Mouse (Mus musculus): ENCODE data around the gene Enox1. TPM values are rescaled to one million over a fixed set of nuclear protein-coding genes. Genes with fewer than 3 reads are reported as not detected.

The Enox1 gene
- polyA plus RNA-seq, 1 experiment from 2014 or later: 2.4 TPM

DNA sequence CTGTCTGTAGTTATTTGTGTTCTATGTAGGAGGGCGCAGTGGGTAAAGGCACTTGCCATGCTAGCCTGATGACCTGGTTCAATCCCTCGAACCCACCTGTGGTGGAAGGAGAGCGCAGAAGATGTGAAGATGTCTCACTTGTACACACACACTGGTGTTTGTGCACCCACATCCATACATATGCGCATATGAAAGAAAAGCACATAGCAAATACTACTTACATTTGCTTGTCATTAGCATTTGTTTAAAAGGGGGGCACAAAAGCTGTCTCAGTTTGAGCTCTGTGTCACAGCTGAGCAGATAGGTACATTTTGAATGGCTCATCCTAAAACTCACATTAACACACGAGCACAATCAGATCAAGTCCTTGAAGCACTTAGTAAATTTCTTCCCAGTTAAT is 560.4 kb downstream of the Enox1 start:
- 86% methylated on average over 5 of the region's 5 CpGs for WGBS
- Histone ChIP-seq H3K36me3 (ENCODE audit: control insufficient read depth, insufficient read depth, low read length) (no peaks in the 10 kb centered on the region), H3K9me3 (ENCODE audit: control insufficient read depth, low read length) (no peaks in the 10 kb centered on the region), H3K4me2 (ENCODE audit: low read depth, low read length) (no peak overlapping the region), H3K9ac (ENCODE audit: low read length) (no peak overlapping the region), H3K4me1 (replicated peaks; ENCODE audit: control insufficient read depth, insufficient read depth, low read length) (no peaks in the 10 kb centered on the region), H3K27ac (ENCODE audit: low read length) (no peak overlapping the region), H3K27me3 (ENCODE audit: control insufficient read depth, insufficient read depth, low read depth, low read length) (no peaks in the 10 kb centered on the region), H3K4me3 (ENCODE audit: low read length) (no peak overlapping the region)
- no peak for ATAC-seq (ENCODE audit: low read depth)

DNA sequence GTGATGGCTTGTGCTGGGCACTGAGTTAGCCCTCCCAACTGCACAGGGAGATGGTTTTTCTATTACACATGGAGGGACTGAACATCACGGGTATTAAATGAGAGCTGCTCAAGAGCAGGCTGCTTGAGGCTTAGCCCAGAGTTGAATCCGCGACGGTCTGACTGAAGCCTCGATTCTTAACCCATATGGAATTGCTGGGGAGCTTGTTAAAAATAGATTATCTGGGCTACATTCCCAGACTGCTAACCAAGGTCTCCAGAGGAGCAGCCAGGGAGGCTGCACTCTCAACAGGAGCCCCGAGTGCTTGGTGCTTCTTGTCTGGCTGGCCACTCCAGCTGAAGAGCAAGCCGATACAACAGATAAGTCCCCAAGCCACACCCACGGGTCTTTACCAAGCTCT is 562.3 kb downstream of the Enox1 start:
- H3K36me3 ChIP-seq (ENCODE audit: control insufficient read depth, insufficient read depth, low read length): no peaks in the 10 kb centered on the region
- no peaks in the 10 kb centered on the region for H3K27me3 ChIP-seq (ENCODE audit: control insufficient read depth, insufficient read depth, low read depth, low read length)
- ATAC-seq (ENCODE audit: low read depth): no peak
- 40% methylated on average over 8 of the region's 8 CpGs for WGBS
- H3K27ac ChIP-seq (ENCODE audit: low read length): no peak overlapping the region
- H3K9me3 ChIP-seq (ENCODE audit: control insufficient read depth, low read length): no peaks in the 10 kb centered on the region
- H3K9ac ChIP-seq (ENCODE audit: low read length): no peak overlapping the region
- H3K4me3 ChIP-seq (ENCODE audit: low read length): no peak overlapping the region
- H3K4me1 ChIP-seq (replicated peaks; ENCODE audit: control insufficient read depth, insufficient read depth, low read length): no peaks in the 10 kb centered on the region
- H3K4me2 ChIP-seq (ENCODE audit: low read depth, low read length): no peak overlapping the region

DNA sequence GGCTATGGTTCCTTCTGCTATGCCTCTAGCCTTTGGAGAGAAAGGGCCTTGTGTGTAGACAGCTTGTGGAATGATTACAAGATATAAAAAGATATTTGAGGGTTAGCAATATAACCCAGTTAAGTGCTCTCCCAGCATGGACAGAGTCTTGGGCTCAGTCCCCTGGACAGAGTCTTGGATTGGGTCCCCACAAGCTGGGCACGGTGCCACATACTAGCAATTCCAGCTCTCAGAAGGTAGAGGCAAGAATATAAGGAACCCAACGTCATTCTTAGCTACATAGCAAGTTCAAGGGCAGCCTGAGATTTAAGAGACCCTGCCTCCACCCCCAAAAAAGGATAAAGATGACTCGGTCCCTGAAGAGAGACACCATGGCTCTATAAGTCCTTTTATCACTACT is 581.5 kb downstream of the Enox1 start:
- Histone ChIP-seq H3K4me3 (ENCODE audit: low read length) (no peak overlapping the region), H3K9me3 (ENCODE audit: control insufficient read depth, low read length) (no peaks in the 10 kb centered on the region), H3K27ac (ENCODE audit: low read length) (no peak overlapping the region), H3K9ac (ENCODE audit: low read length) (no peak overlapping the region), H3K27me3 (ENCODE audit: control insufficient read depth, insufficient read depth, low read depth, low read length) (no peaks in the 10 kb centered on the region), H3K4me2 (ENCODE audit: low read depth, low read length) (no peak overlapping the region), H3K4me1 (replicated peaks; ENCODE audit: control insufficient read depth, insufficient read depth, low read length) (no peaks in the 10 kb centered on the region), H3K36me3 (ENCODE audit: control insufficient read depth, insufficient read depth, low read length) (no peaks in the 10 kb centered on the region)
- 56% methylated on average over 3 of the region's 3 CpGs for WGBS
- no peak for ATAC-seq (ENCODE audit: low read depth)

DNA sequence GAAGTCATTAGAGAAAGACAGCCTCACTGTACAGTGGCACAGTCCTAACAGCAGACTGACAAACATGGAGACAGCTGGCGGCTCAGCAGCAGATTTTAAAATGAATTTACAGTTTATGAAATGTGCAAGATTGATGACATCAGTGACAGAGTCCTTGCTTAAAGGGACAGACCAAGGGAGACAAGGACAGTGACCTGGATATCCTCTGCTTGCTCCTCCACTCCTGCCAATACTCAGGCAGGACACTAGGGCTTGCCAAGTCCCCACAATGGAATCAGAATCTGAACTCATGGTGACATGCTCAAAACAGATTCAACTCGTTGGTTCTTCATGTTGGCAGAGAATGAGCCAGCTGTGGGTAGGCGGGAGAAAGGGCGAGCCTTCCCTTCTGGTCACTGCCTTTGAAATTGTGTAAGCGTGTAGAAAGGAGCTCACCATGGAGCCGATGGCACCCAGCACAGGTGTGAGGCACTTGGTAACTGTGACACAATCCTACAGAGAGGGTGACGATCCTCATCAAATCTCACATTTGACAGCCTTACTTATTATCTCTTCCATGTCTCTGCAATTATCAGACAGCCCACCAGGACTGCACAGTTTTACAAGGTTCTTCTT is 582.3 kb downstream of the Enox1 start:
- Histone ChIP-seq H3K36me3 (ENCODE audit: control insufficient read depth, insufficient read depth, low read length) (no peaks in the 10 kb centered on the region), H3K4me1 (replicated peaks; ENCODE audit: control insufficient read depth, insufficient read depth, low read length) (no peaks in the 10 kb centered on the region), H3K4me3 (ENCODE audit: low read length) (no peak overlapping the region), H3K9ac (ENCODE audit: low read length) (no peak overlapping the region), H3K27ac (ENCODE audit: low read length) (no peak overlapping the region), H3K27me3 (ENCODE audit: control insufficient read depth, insufficient read depth, low read depth, low read length) (no peaks in the 10 kb centered on the region), H3K4me2 (ENCODE audit: low read depth, low read length) (no peak overlapping the region), H3K9me3 (ENCODE audit: control insufficient read depth, low read length) (no peaks in the 10 kb centered on the region)
- 73% methylated on average over 7 of the region's 7 CpGs for WGBS
- ATAC-seq (ENCODE audit: low read depth): no peak

DNA sequence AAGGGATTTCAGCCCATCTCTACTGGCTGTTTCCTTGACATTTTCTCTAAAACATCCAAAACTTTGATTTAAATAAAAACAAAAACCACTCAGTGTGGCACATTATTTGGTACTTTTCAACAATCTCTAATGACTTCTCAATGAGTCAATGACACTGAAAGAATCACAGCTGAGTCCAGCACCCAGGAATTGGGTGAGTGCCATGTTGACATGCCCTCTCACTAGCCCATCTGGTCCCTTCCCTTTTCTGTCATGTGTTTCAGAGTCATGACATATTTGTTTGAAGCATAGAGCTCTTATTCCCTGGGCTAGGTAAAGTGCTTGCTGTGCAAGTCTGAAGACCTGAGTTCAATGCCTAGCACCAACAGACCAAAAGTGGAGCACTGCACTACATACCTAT is 582.8 kb downstream of the Enox1 start:
- no peaks in the 10 kb centered on the region for H3K4me1 ChIP-seq (replicated peaks; ENCODE audit: control insufficient read depth, insufficient read depth, low read length)
- H3K9ac ChIP-seq (ENCODE audit: low read length): no peak overlapping the region
- no peaks in the 10 kb centered on the region for H3K27me3 ChIP-seq (ENCODE audit: control insufficient read depth, insufficient read depth, low read depth, low read length)
- H3K27ac ChIP-seq (ENCODE audit: low read length): no peak overlapping the region
- no peaks in the 10 kb centered on the region for H3K36me3 ChIP-seq (ENCODE audit: control insufficient read depth, insufficient read depth, low read length)
- no peak for ATAC-seq (ENCODE audit: low read depth)
- no peak overlapping the region for H3K4me2 ChIP-seq (ENCODE audit: low read depth, low read length)
- no peaks in the 10 kb centered on the region for H3K9me3 ChIP-seq (ENCODE audit: control insufficient read depth, low read length)
- H3K4me3 ChIP-seq (ENCODE audit: low read length): no peak overlapping the region

DNA sequence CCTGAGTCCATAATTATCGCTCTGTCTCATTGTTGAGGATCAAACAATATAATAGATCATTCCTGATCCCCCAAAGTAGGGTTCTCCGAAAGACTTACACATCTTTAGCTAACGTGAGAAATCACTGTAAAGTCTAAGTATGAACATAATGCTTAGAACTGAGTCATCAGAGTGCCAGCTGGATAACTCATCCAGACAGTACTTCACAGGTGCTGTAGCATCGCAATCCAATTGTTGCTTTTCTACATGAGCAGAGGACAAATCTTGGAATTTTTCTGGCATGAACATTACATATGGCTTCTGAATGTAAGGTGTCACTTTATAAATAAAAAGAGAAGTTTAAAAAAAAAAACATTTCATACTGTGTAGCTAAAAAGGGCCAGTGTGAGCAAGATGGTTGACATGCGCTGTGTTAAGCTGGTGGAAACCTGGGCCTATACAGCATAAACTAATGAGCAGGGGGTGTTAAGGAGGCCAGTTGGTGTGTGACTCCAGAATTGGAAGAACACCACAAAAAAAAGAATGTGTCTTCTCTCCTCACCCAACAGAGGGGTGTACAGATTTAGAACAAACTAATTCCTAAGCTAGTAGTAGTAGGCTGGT is 588.2 kb downstream of the Enox1 start:
- Histone ChIP-seq H3K9ac (ENCODE audit: low read length) (no peak overlapping the region), H3K9me3 (ENCODE audit: control insufficient read depth, low read length) (no peaks in the 10 kb centered on the region), H3K4me3 (ENCODE audit: low read length) (no peak overlapping the region), H3K4me2 (ENCODE audit: low read depth, low read length) (no peak overlapping the region), H3K36me3 (ENCODE audit: control insufficient read depth, insufficient read depth, low read length) (no peaks in the 10 kb centered on the region), H3K27me3 (ENCODE audit: control insufficient read depth, insufficient read depth, low read depth, low read length) (no peaks in the 10 kb centered on the region), H3K4me1 (replicated peaks; ENCODE audit: control insufficient read depth, insufficient read depth, low read length) (no peaks in the 10 kb centered on the region), H3K27ac (ENCODE audit: low read length) (no peak overlapping the region)
- ATAC-seq (ENCODE audit: low read depth): no peak
- 88% methylated on average over 5 of the region's 5 CpGs for WGBS

DNA sequence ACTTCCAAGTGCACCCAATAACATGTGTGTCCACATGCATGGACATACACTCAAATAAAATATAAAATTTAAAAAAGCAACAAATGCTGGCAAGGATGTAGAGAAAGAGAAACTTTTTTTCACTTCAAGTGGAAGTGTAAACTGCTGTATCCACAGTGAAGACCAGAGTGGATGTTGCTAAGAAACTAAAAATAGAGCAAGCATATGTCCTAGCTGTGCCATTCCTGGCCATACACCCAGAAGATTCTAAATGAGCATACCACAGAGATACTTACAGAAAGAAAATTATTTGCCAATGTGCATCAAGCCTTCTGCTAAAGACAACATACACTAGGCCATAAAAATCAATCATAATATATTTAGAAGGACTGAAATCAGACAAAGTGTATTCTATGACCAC is 592.4 kb downstream of the Enox1 start:
- ATAC-seq (ENCODE audit: low read depth): no peak
- H3K27me3 ChIP-seq (ENCODE audit: control insufficient read depth, insufficient read depth, low read depth, low read length): no peaks in the 10 kb centered on the region
- no peak overlapping the region for H3K4me3 ChIP-seq (ENCODE audit: low read length)
- no peaks in the 10 kb centered on the region for H3K4me1 ChIP-seq (replicated peaks; ENCODE audit: control insufficient read depth, insufficient read depth, low read length)
- no peak overlapping the region for H3K27ac ChIP-seq (ENCODE audit: low read length)
- H3K4me2 ChIP-seq (ENCODE audit: low read depth, low read length): no peak overlapping the region
- no peak overlapping the region for H3K9ac ChIP-seq (ENCODE audit: low read length)
- H3K36me3 ChIP-seq (ENCODE audit: control insufficient read depth, insufficient read depth, low read length): no peaks in the 10 kb centered on the region
- H3K9me3 ChIP-seq (ENCODE audit: control insufficient read depth, low read length): no peaks in the 10 kb centered on the region

Other genes with a start within 250 kb of the Enox1 start
- 4.2 and 5.9 TPM in 2 replicates for gene Ccdc122, start 120.0 kb upstream of the Enox1 start, polyA plus RNA-seq (2015; fragmentation: Nextera tagmentation; extraction: Ambion mirVana)
- gene Lacc1, start 119.9 kb upstream of the Enox1 start, polyA plus RNA-seq (2015; fragmentation: Nextera tagmentation; extraction: Ambion mirVana): 13.5 and 13.9 TPM in 2 replicates